Mouse (Mus musculus): ENCODE measurements around the gene Slc2a6. TPM values are rescaled to one million over a fixed set of nuclear protein-coding genes. Genes with fewer than 3 reads are reported as not detected.
A peak's percentile ranks its signal among the peaks of the same experiment; 100 is the strongest.

Gene Slc2a6
- total RNA-seq, 2 experiments from 2014 or later = 0.05 TPM; not detected in 1

DNA sequence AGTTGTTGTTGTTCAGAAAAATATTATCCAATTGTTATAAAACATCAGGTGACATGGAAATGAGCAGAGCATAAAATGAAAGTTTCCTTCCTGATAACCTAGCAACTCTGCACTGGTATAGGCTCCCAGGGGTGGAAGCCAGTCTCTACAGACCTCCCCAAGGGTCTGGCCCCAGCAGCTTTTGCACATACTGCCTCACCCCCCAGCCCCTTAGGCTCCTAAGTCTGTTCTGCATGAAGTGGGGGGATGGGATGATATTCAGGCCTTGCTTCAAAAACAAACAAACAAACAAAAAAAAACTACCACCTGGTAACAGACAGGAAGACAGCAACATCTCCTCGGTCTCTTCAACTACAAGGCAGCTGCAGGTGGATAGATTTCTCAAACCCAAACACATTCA is 47.4 kb downstream of the Slc2a6 start:
- no peak for ATAC-seq (replicated peaks; ENCODE audit: low FRiP score, low TSS enrichment, poor library complexity, severe bottlenecking)

- no peak for ATAC-seq (replicated peaks; ENCODE audit: low FRiP score, low TSS enrichment, poor library complexity, severe bottlenecking)
Measured at GRCm38 (mm10) chr2:26973960-26974359, 53.8 kb downstream of the Slc2a6 start.

- 0 out of 2 replicates have a peak, but pooled peaks have one; percentile 22 for ATAC-seq (replicated peaks; ENCODE audit: low FRiP score, low TSS enrichment, poor library complexity, severe bottlenecking)
Measured at GRCm38 (mm10) chr2:26973116-26973515, 54.7 kb downstream of the Slc2a6 start, which contains the start of gene Adamts13. Gene Adamts13 (plus strand): TSS chr2:26973416.

Other genes with a start within 250 kb of the Slc2a6 start
- gene Abo, start 163.0 kb downstream of the Slc2a6 start, total RNA-seq (2014; fragmentation: Nextera tagmentation) = not detected in 2 replicates
- not detected in 2 replicates for gene Abo, start 163.0 kb downstream of the Slc2a6 start, total RNA-seq (2017)
- 36.2 and 43.7 TPM in 2 replicates for gene Surf6, start 125.1 kb downstream of the Slc2a6 start, total RNA-seq (2014; fragmentation: Nextera tagmentation)
- gene Surf6, start 125.1 kb downstream of the Slc2a6 start, total RNA-seq (2017) = 51.1 and 74.0 TPM in 2 replicates
- 24.7 and 37.6 TPM in 2 replicates for gene Med22, start 117.3 kb downstream of the Slc2a6 start, total RNA-seq (2014; fragmentation: Nextera tagmentation)
- gene Med22, start 117.3 kb downstream of the Slc2a6 start, total RNA-seq (2017) = 14.4 and 20.2 TPM in 2 replicates
- 2,329 and 2,826 TPM in 2 replicates for gene Rpl7a, start 117.2 kb downstream of the Slc2a6 start, total RNA-seq (2014; fragmentation: Nextera tagmentation)
- gene Rpl7a, start 117.2 kb downstream of the Slc2a6 start, total RNA-seq (2017) = 2,192 and 2,459 TPM in 2 replicates
- gene Surf2, start 111.6 kb downstream of the Slc2a6 start, total RNA-seq (2014; fragmentation: Nextera tagmentation) = 68.8 and 80.3 TPM in 2 replicates
- gene Surf2, start 111.6 kb downstream of the Slc2a6 start, total RNA-seq (2017) = 118 and 146 TPM in 2 replicates
- gene Surf1, start 111.5 kb downstream of the Slc2a6 start, total RNA-seq (2014; fragmentation: Nextera tagmentation) = 50.5 and 58.4 TPM in 2 replicates
- gene Surf1, start 111.5 kb downstream of the Slc2a6 start, total RNA-seq (2017) = 38.0 and 41.7 TPM in 2 replicates
- gene Surf4, start 94.1 kb downstream of the Slc2a6 start, total RNA-seq (2014; fragmentation: Nextera tagmentation) = 59.8 and 76.8 TPM in 2 replicates
- gene Surf4, start 94.1 kb downstream of the Slc2a6 start, total RNA-seq (2017) = 34.1 and 52.4 TPM in 2 replicates
- not detected in 2 replicates for gene Stkld1, start 94.0 kb downstream of the Slc2a6 start, total RNA-seq (2014; fragmentation: Nextera tagmentation)
- not detected in 2 replicates for gene Stkld1, start 94.0 kb downstream of the Slc2a6 start, total RNA-seq (2017)
- gene Rexo4, start 63.6 kb downstream of the Slc2a6 start, total RNA-seq (2014; fragmentation: Nextera tagmentation) = 56.8 and 61.2 TPM in 2 replicates
- gene Rexo4, start 63.6 kb downstream of the Slc2a6 start, total RNA-seq (2017) = 95.7 and 109 TPM in 2 replicates
- 2.3 TPM in 1 of 2 replicates, not detected in the other for gene Adamts13, start 54.6 kb downstream of the Slc2a6 start, total RNA-seq (2014; fragmentation: Nextera tagmentation)
- not detected in 2 replicates for gene Adamts13, start 54.6 kb downstream of the Slc2a6 start, total RNA-seq (2017)
- gene Cacfd1, start 18.1 kb downstream of the Slc2a6 start, total RNA-seq (2014; fragmentation: Nextera tagmentation) = 28.2 and 29.2 TPM in 2 replicates
- 5.5 and 14.6 TPM in 2 replicates for gene Cacfd1, start 18.1 kb downstream of the Slc2a6 start, total RNA-seq (2017)
- not detected in 2 replicates for gene Mymk, start 44.2 kb upstream of the Slc2a6 start, total RNA-seq (2014; fragmentation: Nextera tagmentation)
- not detected in 2 replicates for gene Mymk, start 44.2 kb upstream of the Slc2a6 start, total RNA-seq (2017)
- gene Adamtsl2, start 51.4 kb upstream of the Slc2a6 start, total RNA-seq (2014; fragmentation: Nextera tagmentation) = 1.2 TPM in 1 of 2 replicates, not detected in the other
- not detected in 2 replicates for gene Adamtsl2, start 51.4 kb upstream of the Slc2a6 start, total RNA-seq (2017)
- gene Fam163b, start 114.5 kb upstream of the Slc2a6 start, total RNA-seq (2014; fragmentation: Nextera tagmentation) = not detected in 2 replicates
- not detected in 2 replicates for gene Fam163b, start 114.5 kb upstream of the Slc2a6 start, total RNA-seq (2017)
- not detected in 2 replicates for gene Dbh, start 137.2 kb upstream of the Slc2a6 start, total RNA-seq (2014; fragmentation: Nextera tagmentation)
- gene Dbh, start 137.2 kb upstream of the Slc2a6 start, total RNA-seq (2017) = not detected in 2 replicates
- not detected in 2 replicates for gene Sardh, start 220.3 kb upstream of the Slc2a6 start, total RNA-seq (2014; fragmentation: Nextera tagmentation)
- not detected in 2 replicates for gene Sardh, start 220.3 kb upstream of the Slc2a6 start, total RNA-seq (2017)

All from megakaryocyte-erythroid progenitor cell, adult 5-6 weeks (primary cell).